Mouse (Mus musculus): Measurements from ENCODE around the gene Klf13. TPM values are rescaled to one million over a fixed set of nuclear protein-coding genes. Genes with fewer than 3 reads are reported as not detected.

The Klf13 gene
- polyA plus RNA-seq, 1 experiment from 2014 or later, result 27.5 TPM

DNA sequence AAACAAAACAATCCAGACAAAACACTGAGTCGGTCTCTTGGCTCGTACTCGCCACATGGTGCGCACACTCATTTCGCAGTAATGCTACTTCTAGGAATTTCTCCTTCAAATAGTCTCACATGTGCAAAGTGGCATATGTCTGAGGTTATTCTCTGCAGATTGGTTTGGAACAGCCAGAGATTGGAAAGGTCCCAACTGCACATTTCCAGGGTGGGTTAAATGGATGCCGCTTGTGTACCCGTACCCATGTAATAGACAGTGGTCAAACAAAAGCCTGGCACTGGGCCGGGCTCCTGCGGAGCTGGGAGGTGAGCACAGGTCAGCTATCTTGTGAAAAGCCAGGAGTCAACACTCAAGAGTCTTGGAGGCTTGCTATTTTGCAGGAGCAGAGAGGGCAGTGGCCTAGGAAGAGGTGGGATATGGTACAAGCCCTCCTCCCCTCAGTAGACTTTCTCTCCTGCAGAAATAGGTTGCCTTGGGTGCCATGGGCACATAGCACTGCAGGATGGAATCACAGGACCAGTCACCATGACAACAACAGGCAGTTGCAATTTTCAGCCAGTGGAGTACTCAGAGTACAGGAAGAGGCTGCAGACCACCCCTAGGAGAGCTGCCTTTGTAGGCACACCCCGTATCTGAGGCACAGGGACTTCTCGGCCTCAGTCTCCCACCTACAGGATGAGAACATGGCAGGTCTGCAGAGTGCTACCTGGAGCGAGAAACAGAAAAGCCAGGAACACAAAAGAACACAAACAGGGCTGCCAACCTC, 19.3 kb upstream of the Klf13 start:
- no peak for TF ChIP-seq CTCF (IDR thresholded peaks at IDR 0.05; ENCODE audit: low read depth)
- 88% methylated on average over 12 of the region's 12 CpGs for WGBS

DNA sequence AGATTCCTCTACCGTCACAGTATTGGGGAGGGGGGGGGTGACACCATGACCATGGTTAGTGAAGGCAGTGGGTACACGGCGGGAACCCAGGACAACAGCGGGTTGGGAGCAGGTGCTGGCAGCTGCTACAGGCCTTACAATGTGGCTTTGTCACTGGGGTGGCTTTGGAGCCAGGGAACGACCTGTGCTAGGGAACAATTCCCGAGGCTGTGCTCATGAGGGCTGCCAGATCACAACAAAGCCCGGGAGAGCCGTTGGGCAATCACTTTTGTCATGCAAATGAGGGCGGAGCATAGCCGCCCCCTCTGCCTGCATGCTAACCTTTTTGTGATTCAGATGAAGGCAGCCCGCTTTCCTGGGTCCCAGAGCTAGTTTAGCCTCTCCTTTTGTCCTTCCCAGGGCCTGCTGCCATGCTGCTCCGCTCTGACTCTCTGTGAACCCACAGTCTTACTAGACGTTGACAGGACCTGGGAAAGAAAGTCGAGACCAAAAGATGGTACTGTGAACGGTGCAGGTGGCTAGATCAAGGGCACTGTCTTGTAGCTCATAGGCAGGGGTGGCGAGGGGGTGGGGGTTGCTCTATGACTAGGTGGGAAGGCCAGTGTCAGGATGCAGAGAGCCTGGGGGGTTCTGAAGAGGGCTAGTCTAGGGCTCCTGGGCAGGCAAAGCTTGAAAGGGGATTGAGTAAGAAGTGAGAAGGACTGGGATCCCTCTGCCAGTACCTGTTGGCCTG, 18.4 kb upstream of the Klf13 start:
- H3K4me2 ChIP-seq (ENCODE audit: low read length), result no peak overlapping the region
- no peak overlapping the region for H3K27ac ChIP-seq
- no peaks in the 10 kb centered on the region for H3K27me3 ChIP-seq (ENCODE audit: insufficient read depth, low read length)
- H3K36me3 ChIP-seq (ENCODE audit: insufficient read depth, low read length), result no peaks in the 10 kb centered on the region
- 27% methylated on average over 16 of the region's 16 CpGs for WGBS
- DNase-seq (ENCODE audit: low spot score) (no peak), ATAC-seq (replicated peaks; ENCODE audit: low FRiP score, low read depth) (no peak)
- H3K9ac ChIP-seq (ENCODE audit: low read depth, low read length), result no peak overlapping the region
- TF ChIP-seq CTCF (IDR thresholded peaks at IDR 0.05; ENCODE audit: low read depth), result no peak
- H3K4me3 ChIP-seq (replicated peaks; ENCODE audit: low read depth, low read length), result no peak overlapping the region
- H3K9me3 ChIP-seq (replicated peaks; ENCODE audit: low read length), result no peaks in the 10 kb centered on the region
- no peaks in the 10 kb centered on the region for H3K4me1 ChIP-seq (replicated peaks; ENCODE audit: insufficient read depth, low read length)

More for the DNA sequence above, 19.3 kb upstream of the Klf13 start:
- no peak overlapping the region for H3K9ac ChIP-seq (ENCODE audit: low read depth, low read length)
- no peaks in the 10 kb centered on the region for H3K36me3 ChIP-seq (ENCODE audit: insufficient read depth, low read length)
- H3K27ac ChIP-seq, result no peak overlapping the region
- ATAC-seq (replicated peaks; ENCODE audit: low FRiP score, low read depth), result no peak
- no peak overlapping the region for H3K4me3 ChIP-seq (replicated peaks; ENCODE audit: low read depth, low read length)
- DNase-seq (ENCODE audit: low spot score), result no peak
- no peaks in the 10 kb centered on the region for H3K27me3 ChIP-seq (ENCODE audit: insufficient read depth, low read length)
- H3K4me1 ChIP-seq (replicated peaks; ENCODE audit: insufficient read depth, low read length), result no peaks in the 10 kb centered on the region
- no peak overlapping the region for H3K4me2 ChIP-seq (ENCODE audit: low read length)
- H3K9me3 ChIP-seq (replicated peaks; ENCODE audit: low read length), result no peaks in the 10 kb centered on the region

DNA sequence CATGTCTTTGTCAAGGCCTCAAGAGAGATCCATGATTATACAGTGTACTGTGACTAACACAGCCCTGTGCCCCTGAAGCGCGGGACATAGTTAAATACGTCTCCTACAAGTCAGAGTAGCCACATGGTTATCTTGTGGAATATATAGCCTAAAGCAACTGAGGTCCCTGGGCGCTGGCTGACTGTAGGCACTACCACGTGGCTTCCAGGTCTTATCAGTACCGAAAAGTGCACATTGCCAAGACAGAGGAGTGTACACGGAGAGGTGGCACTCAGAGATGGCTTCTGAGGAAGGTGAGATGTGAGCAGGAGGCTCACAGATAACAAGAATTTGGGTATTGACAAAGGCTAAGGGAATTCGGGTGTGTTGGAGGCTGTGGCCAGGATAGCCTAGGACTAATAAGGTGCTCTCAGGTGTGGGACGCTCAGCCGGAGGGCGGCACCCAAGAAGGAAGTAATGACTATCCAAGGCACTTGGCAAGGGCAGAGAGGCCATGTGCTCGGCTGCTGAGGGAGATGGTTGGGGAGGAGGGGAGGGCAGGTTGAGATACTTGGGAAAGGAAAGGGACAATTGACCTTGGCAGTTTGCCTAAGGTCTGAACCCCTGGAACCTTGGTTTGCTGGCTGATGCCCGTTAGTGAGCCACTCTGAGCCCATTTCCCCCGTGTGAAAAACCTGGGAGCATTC, 17.6 kb upstream of the Klf13 start:
- H3K4me2 ChIP-seq (ENCODE audit: low read length), result no peak overlapping the region
- no peaks in the 10 kb centered on the region for H3K9me3 ChIP-seq (replicated peaks; ENCODE audit: low read length)
- H3K4me3 ChIP-seq (replicated peaks; ENCODE audit: low read depth, low read length), result no peak overlapping the region
- TF ChIP-seq CTCF (IDR thresholded peaks at IDR 0.05; ENCODE audit: low read depth), result no peak
- H3K9ac ChIP-seq (ENCODE audit: low read depth, low read length), result no peak overlapping the region
- no peaks in the 10 kb centered on the region for H3K36me3 ChIP-seq (ENCODE audit: insufficient read depth, low read length)
- ATAC-seq (replicated peaks; ENCODE audit: low FRiP score, low read depth), result no peak
- no peaks in the 10 kb centered on the region for H3K4me1 ChIP-seq (replicated peaks; ENCODE audit: insufficient read depth, low read length)
- WGBS, result 79% methylated on average over 14 of the region's 14 CpGs
- H3K27me3 ChIP-seq (ENCODE audit: insufficient read depth, low read length), result no peaks in the 10 kb centered on the region
- no peak overlapping the region for H3K27ac ChIP-seq
- DNase-seq (ENCODE audit: low spot score), result no peak

DNA sequence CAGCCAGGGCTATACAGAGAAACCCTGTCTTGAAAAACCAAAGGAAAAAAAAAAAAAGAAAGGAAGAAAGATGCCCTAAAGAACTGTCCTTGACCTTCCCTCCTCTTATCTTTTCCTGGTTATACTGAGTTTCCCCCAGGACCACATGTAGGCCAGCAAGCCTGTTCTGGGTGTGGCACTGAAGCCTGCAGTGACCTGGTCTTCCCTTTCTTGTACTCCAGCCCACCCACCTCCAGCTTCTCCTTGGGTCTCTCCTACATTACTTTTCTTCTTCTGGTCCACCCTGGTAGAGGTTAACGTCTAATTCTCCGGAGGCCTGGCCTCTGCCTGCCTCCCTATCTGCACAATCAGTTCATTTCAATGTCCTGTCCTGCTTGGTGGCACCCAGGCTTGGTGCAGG, 16.7 kb upstream of the Klf13 start:
- Histone ChIP-seq H3K27me3 (ENCODE audit: insufficient read depth, low read length) (no peaks in the 10 kb centered on the region), H3K36me3 (ENCODE audit: insufficient read depth, low read length) (no peaks in the 10 kb centered on the region), H3K4me1 (replicated peaks; ENCODE audit: insufficient read depth, low read length) (no peaks in the 10 kb centered on the region), H3K9ac (ENCODE audit: low read depth, low read length) (no peak overlapping the region), H3K27ac (no peak overlapping the region), H3K9me3 (replicated peaks; ENCODE audit: low read length) (no peaks in the 10 kb centered on the region), H3K4me3 (replicated peaks; ENCODE audit: low read depth, low read length) (no peak overlapping the region), H3K4me2 (ENCODE audit: low read length) (no peak overlapping the region)
- DNase-seq (ENCODE audit: low spot score), result no peak
- TF ChIP-seq CTCF (IDR thresholded peaks at IDR 0.05; ENCODE audit: low read depth), result no peak
- ATAC-seq (replicated peaks; ENCODE audit: low FRiP score, low read depth), result no peak
- WGBS, result 80% methylated on average over 2 of the region's 2 CpGs

DNA sequence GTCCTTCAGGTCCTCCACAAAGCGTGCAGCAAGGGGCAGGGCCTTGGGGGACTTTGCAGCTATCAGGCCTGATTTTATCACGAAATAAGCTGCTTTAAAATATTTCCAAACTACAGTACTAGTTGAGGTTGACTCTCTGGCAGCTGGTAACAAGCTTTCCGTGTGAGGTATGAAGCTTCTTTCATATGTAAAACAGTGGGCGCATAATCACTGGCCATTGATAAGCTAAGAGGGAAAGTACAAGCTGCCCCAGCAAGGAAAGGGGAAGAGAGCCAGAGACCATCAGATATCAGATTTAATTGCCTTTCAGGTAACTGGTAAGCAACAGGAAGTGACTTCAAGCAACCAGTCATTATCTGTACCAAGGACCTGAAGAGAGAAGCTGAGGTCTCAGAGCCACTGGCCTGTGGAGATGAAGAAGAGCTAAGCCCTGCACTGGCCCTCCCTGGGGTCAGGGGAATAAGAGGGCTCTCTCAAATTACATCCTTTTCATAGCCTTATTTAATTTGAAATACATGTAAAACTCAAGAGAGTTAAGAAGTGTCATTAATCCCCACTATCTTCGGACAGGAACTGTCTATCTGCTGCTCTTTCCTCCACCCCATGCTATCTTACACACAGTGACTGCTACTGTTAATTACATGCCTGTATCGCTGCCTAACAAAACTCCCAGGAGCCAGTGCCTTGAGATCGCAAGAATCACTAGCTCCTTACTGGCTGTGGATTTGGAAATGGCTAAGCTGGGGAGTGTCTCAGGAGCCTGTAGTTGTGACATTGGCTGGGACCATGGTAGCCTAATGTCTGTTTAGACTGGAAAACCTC, 13.6 kb upstream of the Klf13 start:
- H3K9me3 ChIP-seq (replicated peaks; ENCODE audit: low read length), result no peaks in the 10 kb centered on the region

More for the DNA sequence above, 13.6 kb upstream of the Klf13 start:
- H3K4me1 ChIP-seq (replicated peaks; ENCODE audit: insufficient read depth, low read length), result no peaks in the 10 kb centered on the region
- 69% methylated on average over 7 of the region's 7 CpGs for WGBS
- H3K4me3 ChIP-seq (replicated peaks; ENCODE audit: low read depth, low read length), result no peak overlapping the region
- ATAC-seq (replicated peaks; ENCODE audit: low FRiP score, low read depth), result no peak
- H3K27ac ChIP-seq, result no peak overlapping the region
- H3K9ac ChIP-seq (ENCODE audit: low read depth, low read length), result no peak overlapping the region
- no peaks in the 10 kb centered on the region for H3K36me3 ChIP-seq (ENCODE audit: insufficient read depth, low read length)
- no peaks in the 10 kb centered on the region for H3K27me3 ChIP-seq (ENCODE audit: insufficient read depth, low read length)
- DNase-seq (ENCODE audit: low spot score), result no peak
- TF ChIP-seq CTCF (IDR thresholded peaks at IDR 0.05; ENCODE audit: low read depth), result no peak
- H3K4me2 ChIP-seq (ENCODE audit: low read length), result no peak overlapping the region
